Mouse (Mus musculus) forebrain, postnatal 0 days (tissue): ENCODE measurements around the gene Chst11. TPM values are rescaled to one million over a fixed set of nuclear protein-coding genes. Genes with fewer than 3 reads are reported as not detected.
A peak's percentile ranks its signal among the peaks of the same experiment; 100 is the strongest.

Source experiments
- ATAC-seq: fragments of 200-750 bp; cut with Nextera tagmentation; 2 replicates; pipeline ENCODE4 v1.8.0; 2017; ENCODE audit warnings: mild to moderate bottlenecking, moderate library complexity
- DNase-seq: peaks from one replicate; pipeline ENCODE4 v3.0.0-alpha.2; 2015
- H3K27ac ChIP-seq: fragments of 300-500 bp; sonication (generic); 2 replicates; pipeline ENCODE4 v1.5.1; 2014; ENCODE audit warnings: low read depth, mild to moderate bottlenecking, antibody characterized with exemption, low read length, moderate library complexity, mixed read lengths
- H3K27me3 ChIP-seq: fragments of 300-500 bp; sonication (generic); 2 replicates; pipeline ENCODE4 v1.6.1; 2014; ENCODE audit warnings: mild to moderate bottlenecking, low read length, mixed read lengths; ENCODE audit not compliant: insufficient read depth
- H3K36me3 ChIP-seq: fragments of 300-500 bp; sonication (generic); 2 replicates; pipeline ENCODE4 v1.6.1; 2014; ENCODE audit warnings: mild to moderate bottlenecking, moderate library complexity; ENCODE audit not compliant: insufficient read depth
- H3K4me1 ChIP-seq: fragments of 300-500 bp; sonication (generic); 2 replicates; pipeline ENCODE4 v1.6.1; 2014; ENCODE audit warnings: antibody characterized with exemption; ENCODE audit not compliant: insufficient read depth
- H3K4me2 ChIP-seq: fragments of 300-500 bp; sonication (generic); 2 replicates; pipeline ENCODE4 v1.6.1; 2014; ENCODE audit warnings: low read depth, mild to moderate bottlenecking, moderate library complexity
- H3K4me3 ChIP-seq: fragments of 300-500 bp; sonication (generic); 2 replicates; pipeline ENCODE4 v1.5.1; 2014; ENCODE audit warnings: low read depth, low read length, mixed read lengths
- H3K9ac ChIP-seq: fragments of 300-500 bp; sonication (generic); 2 replicates; pipeline ENCODE4 v1.6.1; 2014; ENCODE audit warnings: mild to moderate bottlenecking
- H3K9me3 ChIP-seq: fragments of 300-500 bp; sonication (generic); 2 replicates; pipeline ENCODE4 v1.6.1; 2016; ENCODE audit warnings: low read length
- CTCF ChIP-seq: sonication (generic); IDR thresholded peaks from 2 replicates; pipeline ENCODE4 v1.5.1; 2016; ENCODE audit warnings: antibody characterized with exemption, control low read depth, low read depth
- WGBS: fragments of 180-500 bp; shearing (Covaris S2); extraction: QIAGEN DNeasy Blood & Tissue Kit; methylation state at CpG from one replicate; pipeline ENCODE4 v1.1.7; 2014; 5-methylcytosine and 5-hydroxymethylcytosine counted together
- polyA plus RNA-seq: library from polyadenylated mRNA; unstranded; fragments of >200 nt; fragmentation: Nextera tagmentation; extraction: Ambion mirVana; gene quantifications from 2 replicates; pipeline ENCODE4 v1.2.1, GENCODE M21; 2015
- total RNA-seq: library from RNA; depleted of rRNA; stranded (reverse); fragments of >200 nt; gene quantifications from 2 replicates; pipeline ENCODE4 v1.2.3, GENCODE M21; 2014

Chst11 gene
- total and polyA plus RNA-seq, 2 experiments from 2014 or later, result 2.9 to 20.8 TPM

GRCm38 (mm10) chr10:83149342-83150178 lies 164.3 kb downstream of the Chst11 start:
- DNase-seq (peak; percentile 79), ATAC-seq (peak; percentile 79)
- Histone ChIP-seq H3K9ac (no peak overlapping the region), H3K4me2 (no peak overlapping the region), H3K27me3 (no peaks in the 10 kb centered on the region), H3K9me3 (no peaks in the 10 kb centered on the region), H3K4me1 (peaks cover 12% of the 10 kb centered on the region; the same call in 1 of the 2 replicates), H3K27ac (peak overlapping the region; percentile 29; the same call in 1 of the 2 replicates), H3K36me3 (no peaks in the 10 kb centered on the region), H3K4me3 (no peak overlapping the region)
- 49% methylated on average over 12 of the region's 12 CpGs for WGBS
- no peak for TF ChIP-seq CTCF

- 81% methylated on average over 7 of the region's 7 CpGs for WGBS
- no peak overlapping the region for H3K9ac ChIP-seq
- no peaks in the 10 kb centered on the region for H3K9me3 ChIP-seq
- H3K4me3 ChIP-seq, result no peak overlapping the region
- H3K4me1 ChIP-seq, result peaks cover 12% of the 10 kb centered on the region; the same call in 1 of the 2 replicates
- H3K27me3 ChIP-seq, result no peaks in the 10 kb centered on the region
- no peaks in the 10 kb centered on the region for H3K36me3 ChIP-seq
- no peak for TF ChIP-seq CTCF
- no peak overlapping the region for H3K4me2 ChIP-seq
- DNase-seq (peak; percentile 18), ATAC-seq (no peak)
- H3K27ac ChIP-seq, result no peak overlapping the region
Observed at GRCm38 (mm10) chr10:83150587-83150986, 165.3 kb downstream of the Chst11 start.

- H3K27me3 ChIP-seq, result no peaks in the 10 kb centered on the region
- ATAC-seq (no peak), DNase-seq (peak; percentile 29)
- H3K4me2 ChIP-seq, result no peak overlapping the region
- 49% methylated on average over 6 of the region's 6 CpGs for WGBS
- no peaks in the 10 kb centered on the region for H3K36me3 ChIP-seq
- peaks cover 12% of the 10 kb centered on the region; the same call in 1 of the 2 replicates for H3K4me1 ChIP-seq
- H3K9ac ChIP-seq, result no peak overlapping the region
- H3K27ac ChIP-seq, result no peak overlapping the region
- H3K4me3 ChIP-seq, result no peak overlapping the region
- no peaks in the 10 kb centered on the region for H3K9me3 ChIP-seq
- TF ChIP-seq CTCF, result no peak
Observed at GRCm38 (mm10) chr10:83151362-83151761, 166.1 kb downstream of the Chst11 start.

GRCm38 (mm10) chr10:83151896-83152685 lies 166.8 kb downstream of the Chst11 start:
- ATAC-seq (no peak), DNase-seq (no peak)
- H3K9ac ChIP-seq, result no peak overlapping the region
- TF ChIP-seq CTCF, result no peak
- 71% methylated on average over 16 of the region's 16 CpGs for WGBS
- no peaks in the 10 kb centered on the region for H3K27me3 ChIP-seq
- no peak overlapping the region for H3K4me2 ChIP-seq
- H3K36me3 ChIP-seq, result no peaks in the 10 kb centered on the region
- no peak overlapping the region for H3K4me3 ChIP-seq
- H3K9me3 ChIP-seq, result no peaks in the 10 kb centered on the region
- H3K4me1 ChIP-seq, result peaks cover 12% of the 10 kb centered on the region; the same call in 1 of the 2 replicates
- no peak overlapping the region for H3K27ac ChIP-seq

- WGBS, result 93% methylated on average over 1 of the region's 1 CpGs
- Histone ChIP-seq H3K4me2 (no peak overlapping the region), H3K27ac (no peak overlapping the region), H3K36me3 (no peaks in the 10 kb centered on the region), H3K9ac (no peak overlapping the region), H3K4me3 (no peak overlapping the region), H3K9me3 (no peaks in the 10 kb centered on the region), H3K4me1 (peaks cover 12% of the 10 kb centered on the region; the same call in 1 of the 2 replicates), H3K27me3 (no peaks in the 10 kb centered on the region)
- ATAC-seq (no peak), DNase-seq (no peak)
- no peak for TF ChIP-seq CTCF
Observed at GRCm38 (mm10) chr10:83152723-83153122, 167.4 kb downstream of the Chst11 start.

GRCm38 (mm10) chr10:83153374-83153773 lies 168.1 kb downstream of the Chst11 start:
- WGBS, result 90% methylated on average over 5 of the region's 5 CpGs
- H3K9ac ChIP-seq, result no peak overlapping the region
- H3K4me1 ChIP-seq, result peaks cover 12% of the 10 kb centered on the region; the same call in 1 of the 2 replicates

More at GRCm38 (mm10) chr10:83153374-83153773, 168.1 kb downstream of the Chst11 start:
- ATAC-seq (no peak), DNase-seq (no peak)
- Histone ChIP-seq H3K27me3 (no peaks in the 10 kb centered on the region), H3K9me3 (no peaks in the 10 kb centered on the region), H3K27ac (no peak overlapping the region), H3K4me2 (no peak overlapping the region), H3K4me3 (no peak overlapping the region), H3K36me3 (no peaks in the 10 kb centered on the region)
- TF ChIP-seq CTCF, result no peak
